Mouse (Mus musculus) stomach, postnatal 0 days (tissue): ENCODE data around the gene Adar.

ENCODE experiments used
- CTCF ChIP-seq: IDR thresholded peaks from 2 replicates; pipeline ENCODE4 v1.5.1; 2016; ENCODE audit warnings: antibody characterized with exemption, low read depth, mild to moderate bottlenecking, moderate library complexity
- EP300 ChIP-seq: optimal IDR thresholded peaks from 2 replicates; pipeline ENCODE3; 2016; ENCODE audit warnings: antibody characterized with exemption

DNA sequence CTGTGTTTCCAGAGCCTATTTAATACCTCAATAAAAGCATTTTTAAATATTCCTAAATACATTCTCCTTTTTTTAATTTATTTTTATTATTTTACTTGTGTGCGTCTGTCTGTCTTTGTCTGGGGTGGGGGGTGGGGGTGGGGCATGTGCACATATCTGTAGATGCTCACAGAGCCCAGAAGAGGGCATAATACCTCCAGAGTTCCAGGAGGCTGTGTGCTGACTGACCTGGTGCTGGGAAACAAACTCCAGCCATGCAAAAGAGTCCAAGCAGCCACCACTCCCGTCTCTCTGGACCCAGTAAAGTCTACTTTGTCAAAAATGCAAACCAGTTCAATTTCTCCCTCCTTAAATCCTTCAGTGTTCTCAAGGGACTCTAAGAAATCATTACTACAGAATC is 79.8 kb downstream of the Adar start:
- TF ChIP-seq CTCF (peak; percentile 22; the same call in 1 of the 2 replicates), EP300 (no peak)
